Mouse (Mus musculus): ENCODE measurements at regions not wholly inside any gene's neighbourhood (a gene's known extent, or its start where the extent isn't known, plus 50 kb on each side); places are given as distances from the start of the nearest gene placed in this dataset.

GRCm38 (mm10) chr8:11145251-11145650 lies 137.0 kb upstream of the Irs2 start:
- no peak for DNase-seq (ENCODE audit: low spot score)

- DNase-seq (ENCODE audit: low spot score): no peak
Observed at GRCm38 (mm10) chr8:11140566-11140965, 132.3 kb upstream of the Irs2 start.

- no peak for DNase-seq (ENCODE audit: low spot score)
Observed at GRCm38 (mm10) chr8:11139294-11139693, 131.0 kb upstream of the Irs2 start.

GRCm38 (mm10) chr8:11138302-11139020 lies 130.2 kb upstream of the Irs2 start:
- no peak for DNase-seq (ENCODE audit: low spot score)

- DNase-seq (ENCODE audit: low spot score): no peak
Observed at GRCm38 (mm10) chr8:11136566-11136965, 128.3 kb upstream of the Irs2 start.

- DNase-seq (ENCODE audit: low spot score): peak; percentile 16
Observed at GRCm38 (mm10) chr8:11135135-11135534, 126.9 kb upstream of the Irs2 start.

- no peak for DNase-seq (ENCODE audit: low spot score)
Observed at GRCm38 (mm10) chr8:11134562-11134961, 126.3 kb upstream of the Irs2 start.

- no peak for DNase-seq (ENCODE audit: low spot score)
Observed at GRCm38 (mm10) chr8:11119030-11119634, 110.9 kb upstream of the Irs2 start.

- no peak for DNase-seq (ENCODE audit: low spot score)
Observed at GRCm38 (mm10) chr8:11116534-11116933, 108.3 kb upstream of the Irs2 start.

GRCm38 (mm10) chr8:11115210-11115609 lies 107.0 kb upstream of the Irs2 start:
- DNase-seq (ENCODE audit: low spot score): no peak

GRCm38 (mm10) chr8:11114531-11114930 lies 106.3 kb upstream of the Irs2 start:
- DNase-seq (ENCODE audit: low spot score): no peak

GRCm38 (mm10) chr8:11112908-11113532 lies 104.8 kb upstream of the Irs2 start:
- no peak for DNase-seq (ENCODE audit: low spot score)

- DNase-seq (ENCODE audit: low spot score): no peak
Observed at GRCm38 (mm10) chr8:11111987-11112386, 103.7 kb upstream of the Irs2 start.

GRCm38 (mm10) chr8:11107435-11107834 lies 99.2 kb upstream of the Irs2 start:
- DNase-seq (ENCODE audit: low spot score): no peak

GRCm38 (mm10) chr8:11107021-11107420 lies 98.8 kb upstream of the Irs2 start:
- DNase-seq (ENCODE audit: low spot score): no peak

- DNase-seq (ENCODE audit: low spot score): no peak
Observed at GRCm38 (mm10) chr8:11103745-11104607, 95.7 kb upstream of the Irs2 start.

- DNase-seq (ENCODE audit: low spot score): no peak
Observed at GRCm38 (mm10) chr8:11100310-11100709, 92.1 kb upstream of the Irs2 start.

- no peak for DNase-seq (ENCODE audit: low spot score)
Observed at GRCm38 (mm10) chr8:11099591-11099855, 91.3 kb upstream of the Irs2 start.

GRCm38 (mm10) chr8:11098790-11099590 lies 90.7 kb upstream of the Irs2 start:
- no peak for DNase-seq (ENCODE audit: low spot score)

GRCm38 (mm10) chr8:11098228-11098778 lies 90.0 kb upstream of the Irs2 start:
- peak; percentile 27 for DNase-seq (ENCODE audit: low spot score)

GRCm38 (mm10) chr8:11097813-11098212 lies 89.6 kb upstream of the Irs2 start:
- DNase-seq (ENCODE audit: low spot score): no peak

GRCm38 (mm10) chr8:11094516-11094915 lies 86.3 kb upstream of the Irs2 start:
- no peak for DNase-seq (ENCODE audit: low spot score)
